Mouse (Mus musculus): ENCODE measurements around the gene Mettl23. TPM values are rescaled to one million over a fixed set of nuclear protein-coding genes. Genes with fewer than 3 reads are reported as not detected.

The Mettl23 gene
- total and polyA plus RNA-seq, 2 experiments = 21.0 to 31.7 TPM

DNA sequence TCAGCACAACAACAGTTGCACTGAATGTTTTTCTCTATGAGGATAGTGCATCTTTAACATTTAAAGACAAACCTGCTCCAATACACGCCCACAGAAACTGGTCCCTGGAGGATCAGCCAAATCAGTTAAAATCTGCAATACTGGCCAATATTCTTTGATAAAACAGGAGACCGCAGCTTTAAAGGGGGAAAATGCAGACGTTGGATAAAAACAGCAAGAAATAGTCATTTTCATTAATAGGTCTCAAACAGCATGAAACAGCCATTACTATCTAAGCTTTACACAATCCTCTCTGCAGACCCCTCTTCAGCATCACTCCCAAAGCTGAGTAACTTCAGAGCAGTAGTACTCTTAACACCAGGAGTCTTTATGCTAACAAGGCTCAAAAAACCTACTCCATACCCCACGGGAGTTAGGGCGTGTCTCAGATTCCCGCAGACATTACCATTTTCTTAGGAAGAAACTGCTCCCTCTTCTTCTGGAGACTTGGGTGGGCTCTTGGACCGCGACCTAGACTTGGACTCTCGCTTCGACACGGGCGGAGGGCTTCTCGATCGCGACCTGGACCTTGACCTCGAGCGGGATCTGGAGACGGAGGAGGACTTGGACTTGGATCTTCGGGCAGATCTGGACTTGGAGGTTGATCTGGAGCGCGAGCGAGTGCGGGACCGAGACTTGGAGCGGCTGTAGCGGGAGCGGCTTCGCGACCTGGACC lies 8.7 kb downstream of the Mettl23 start:
- no peaks in the 10 kb centered on the region for H3K27me3 ChIP-seq (ENCODE audit: control insufficient read depth, insufficient read depth, low read length)
- peak overlapping the region; percentile 96 for H3K27ac ChIP-seq (replicated peaks; ENCODE audit: insufficient read depth, low read depth, low read length)
- H3K4me3 ChIP-seq (ENCODE audit: insufficient read depth, low read depth, low read length) = peak overlapping the region; percentile 96
- peaks cover 11% of the 10 kb centered on the region for H3K4me1 ChIP-seq (ENCODE audit: control insufficient read depth, insufficient read depth, low read length)
- TF ChIP-seq POLR2A (IDR thresholded peaks at IDR 0.05; ENCODE audit: extremely low read depth, insufficient read depth, low read length) = no peak
- TF ChIP-seq CTCF (IDR thresholded peaks at IDR 0.05; ENCODE audit: low read depth, low read length) = no peak
- peak overlapping the region; percentile 98 for H3K9ac ChIP-seq (ENCODE audit: low read depth, low read length)
- peaks cover 16% of the 10 kb centered on the region for H3K79me2 ChIP-seq (ENCODE audit: control insufficient read depth, insufficient read depth, low read length)
- peak; percentile 65 for DNase-seq (ENCODE audit: extremely low read depth, low read depth, low spot score)
- WGBS = under 1% methylated on average over 29 of the region's 29 CpGs
- H3K36me3 ChIP-seq (ENCODE audit: control insufficient read depth, insufficient read depth, low read length) = peaks cover 33% of the 10 kb centered on the region

DNA sequence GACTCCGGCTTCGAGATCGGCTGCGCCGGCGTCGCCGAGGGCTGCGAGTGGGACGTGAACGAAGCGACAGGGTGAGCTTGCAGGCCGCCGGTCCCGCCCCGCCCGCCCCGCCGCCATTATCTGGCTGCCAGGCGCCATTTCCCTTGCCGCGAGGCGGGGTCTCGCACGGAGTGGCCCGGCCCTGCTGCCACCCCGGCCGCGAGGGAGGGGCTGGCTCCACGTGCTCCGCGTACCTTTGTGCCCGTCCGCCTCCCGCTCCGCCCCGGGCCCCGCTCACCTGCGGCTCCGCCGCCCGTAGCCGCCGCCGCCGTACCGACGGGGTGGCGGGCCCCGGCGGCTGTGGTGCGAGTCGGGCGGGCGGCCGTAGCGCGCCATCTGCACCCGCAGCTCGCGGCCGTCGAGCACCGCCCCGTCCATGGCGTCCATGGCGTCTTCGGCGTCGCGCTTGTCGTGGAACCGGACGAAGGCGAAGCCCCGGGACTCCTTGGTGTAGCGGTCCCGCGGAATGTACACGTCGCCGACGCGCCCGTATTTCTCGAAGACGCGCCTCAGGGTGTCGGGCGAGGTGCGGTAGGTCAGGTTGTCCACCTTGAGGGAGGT lies 9.3 kb downstream of the Mettl23 start, which contains the start of gene Mfsd11:
Gene Mfsd11 (plus strand): TSS at position 150 of the 600 bp plus-strand sequence.
- H3K27me3 ChIP-seq (ENCODE audit: control insufficient read depth, insufficient read depth, low read length) = no peaks in the 10 kb centered on the region
- peak within 1 kb of the TSS; percentile 96 for H3K4me3 ChIP-seq (ENCODE audit: insufficient read depth, low read depth, low read length)
- peak; percentile 48 for DNase-seq (ENCODE audit: extremely low read depth, low read depth, low spot score)
- TF ChIP-seq POLR2A (IDR thresholded peaks at IDR 0.05; ENCODE audit: extremely low read depth, insufficient read depth, low read length) = no peak
- TF ChIP-seq CTCF (IDR thresholded peaks at IDR 0.05; ENCODE audit: low read depth, low read length) = no peak
- peaks cover 11% of the 10 kb centered on the region for H3K4me1 ChIP-seq (ENCODE audit: control insufficient read depth, insufficient read depth, low read length)
- peak within 1 kb of the TSS; percentile 98 for H3K9ac ChIP-seq (ENCODE audit: low read depth, low read length)
- under 1% methylated on average over 86 of the region's 91 CpGs for WGBS
- H3K27ac ChIP-seq (replicated peaks; ENCODE audit: insufficient read depth, low read depth, low read length) = peak within 1 kb of the TSS; percentile 96
- peaks cover 34% of the 10 kb centered on the region for H3K36me3 ChIP-seq (ENCODE audit: control insufficient read depth, insufficient read depth, low read length)
- H3K79me2 ChIP-seq (ENCODE audit: control insufficient read depth, insufficient read depth, low read length) = peaks cover 16% of the 10 kb centered on the region

- Histone ChIP-seq H3K27me3 (ENCODE audit: control insufficient read depth, insufficient read depth, low read length) (no peaks in the 10 kb centered on the region), H3K36me3 (ENCODE audit: control insufficient read depth, insufficient read depth, low read length) (peaks cover 29% of the 10 kb centered on the region), H3K79me2 (ENCODE audit: control insufficient read depth, insufficient read depth, low read length) (peaks cover 16% of the 10 kb centered on the region), H3K4me3 (ENCODE audit: insufficient read depth, low read depth, low read length) (peak within 1 kb of the TSS; percentile 96), H3K27ac (replicated peaks; ENCODE audit: insufficient read depth, low read depth, low read length) (peak within 1 kb of the TSS; percentile 96), H3K9ac (ENCODE audit: low read depth, low read length) (peak within 1 kb of the TSS; percentile 98), H3K4me1 (ENCODE audit: control insufficient read depth, insufficient read depth, low read length) (peaks cover 11% of the 10 kb centered on the region)
- DNase-seq (ENCODE audit: extremely low read depth, low read depth, low spot score) = peak; percentile 68
- under 1% methylated on average over 74 of the region's 74 CpGs for WGBS
- TF ChIP-seq POLR2A (IDR thresholded peaks at IDR 0.05; ENCODE audit: extremely low read depth, insufficient read depth, low read length) (peak; percentile 99), CTCF (IDR thresholded peaks at IDR 0.05; ENCODE audit: low read depth, low read length) (no peak)
Measured at GRCm38 (mm10) chr11:116852891-116853511, 9.9 kb downstream of the Mettl23 start, which contains the start of gene Srsf2. Gene Srsf2 (minus strand): TSS chr11:116853094.

- peak overlapping the region; percentile 96 for H3K4me3 ChIP-seq (ENCODE audit: insufficient read depth, low read depth, low read length)
- H3K27ac ChIP-seq (replicated peaks; ENCODE audit: insufficient read depth, low read depth, low read length) = peak overlapping the region; percentile 96
- peak overlapping the region; percentile 90 for H3K9ac ChIP-seq (ENCODE audit: low read depth, low read length)
- H3K27me3 ChIP-seq (ENCODE audit: control insufficient read depth, insufficient read depth, low read length) = no peaks in the 10 kb centered on the region
- WGBS = under 1% methylated on average over 36 of the region's 36 CpGs
- H3K4me1 ChIP-seq (ENCODE audit: control insufficient read depth, insufficient read depth, low read length) = peaks cover 11% of the 10 kb centered on the region
- TF ChIP-seq CTCF (IDR thresholded peaks at IDR 0.05; ENCODE audit: low read depth, low read length) = no peak
- peak; percentile 81 for TF ChIP-seq POLR2A (IDR thresholded peaks at IDR 0.05; ENCODE audit: extremely low read depth, insufficient read depth, low read length)
- peak; percentile 79 for DNase-seq (ENCODE audit: extremely low read depth, low read depth, low spot score)
- peaks cover 16% of the 10 kb centered on the region for H3K79me2 ChIP-seq (ENCODE audit: control insufficient read depth, insufficient read depth, low read length)
- H3K36me3 ChIP-seq (ENCODE audit: control insufficient read depth, insufficient read depth, low read length) = peaks cover 30% of the 10 kb centered on the region
Measured at GRCm38 (mm10) chr11:116853512-116853928, 10.4 kb downstream of the Mettl23 start.

DNA sequence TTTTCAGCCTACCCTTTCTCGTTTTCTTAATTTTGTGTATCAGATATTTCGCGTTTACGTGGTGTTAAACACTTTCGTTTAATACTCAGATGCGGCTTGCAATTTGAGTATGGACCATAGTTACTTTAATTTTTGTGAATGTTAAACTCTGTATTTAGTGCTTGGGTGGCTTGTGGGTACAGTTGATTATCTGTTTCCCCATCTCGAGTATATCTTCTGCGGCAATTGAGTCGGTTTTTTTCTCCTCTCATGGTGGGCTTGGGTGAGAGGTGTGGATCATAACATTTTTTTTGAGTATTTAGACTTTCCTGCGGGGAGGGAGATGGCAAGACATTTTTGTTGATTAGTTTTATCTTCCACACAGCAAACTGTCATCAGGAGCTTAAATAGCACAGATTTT lies 11.2 kb downstream of the Mettl23 start:
- H3K36me3 ChIP-seq (ENCODE audit: control insufficient read depth, insufficient read depth, low read length) = peaks cover 34% of the 10 kb centered on the region
- peaks cover 11% of the 10 kb centered on the region for H3K4me1 ChIP-seq (ENCODE audit: control insufficient read depth, insufficient read depth, low read length)
- H3K27ac ChIP-seq (replicated peaks; ENCODE audit: insufficient read depth, low read depth, low read length) = peak overlapping the region; percentile 71
- TF ChIP-seq POLR2A (IDR thresholded peaks at IDR 0.05; ENCODE audit: extremely low read depth, insufficient read depth, low read length) = no peak
- TF ChIP-seq CTCF (IDR thresholded peaks at IDR 0.05; ENCODE audit: low read depth, low read length) = no peak
- no peak for DNase-seq (ENCODE audit: extremely low read depth, low read depth, low spot score)
- H3K27me3 ChIP-seq (ENCODE audit: control insufficient read depth, insufficient read depth, low read length) = no peaks in the 10 kb centered on the region
- 18% methylated on average over 10 of the region's 10 CpGs for WGBS
- H3K9ac ChIP-seq (ENCODE audit: low read depth, low read length) = peak overlapping the region; percentile 75
- peaks cover 16% of the 10 kb centered on the region for H3K79me2 ChIP-seq (ENCODE audit: control insufficient read depth, insufficient read depth, low read length)
- H3K4me3 ChIP-seq (ENCODE audit: insufficient read depth, low read depth, low read length) = peak overlapping the region; percentile 96
